Mouse (Mus musculus) yolk sac, embryonic 10.5 days (tissue): ENCODE data around the gene Adam30.
A peak's percentile ranks its signal among the peaks of the same experiment; 100 is the strongest.

Source experiments
- DNase-seq: peaks from one replicate; pipeline ENCODE4 v3.0.0-alpha.2; 2017; ENCODE audit warnings: low spot score

Gene Adam30

DNA sequence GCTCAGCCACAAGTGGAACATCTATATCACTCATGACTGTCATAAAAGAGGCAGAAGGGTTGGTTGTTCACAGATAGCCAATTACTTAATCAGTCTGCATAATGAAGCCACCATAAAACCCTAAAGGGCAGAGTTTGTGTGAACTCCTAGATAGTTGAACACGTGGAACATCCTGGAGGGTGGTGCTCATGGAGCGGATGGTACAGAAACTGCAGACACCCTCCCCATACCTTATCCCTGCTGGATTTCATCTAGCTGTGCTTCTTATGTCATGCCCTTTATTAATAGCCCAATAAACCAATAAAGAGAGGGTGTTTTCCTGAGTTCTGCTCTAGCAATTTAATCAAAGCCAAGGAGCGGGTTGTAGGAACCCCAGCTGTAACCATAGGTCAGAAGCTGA, 27.3 kb downstream of the Adam30 start:
- DNase-seq: no peak

- DNase-seq: peak; percentile 77
Measured at GRCm38 (mm10) chr3:98197711-98198532, 37.5 kb downstream of the Adam30 start.

DNA sequence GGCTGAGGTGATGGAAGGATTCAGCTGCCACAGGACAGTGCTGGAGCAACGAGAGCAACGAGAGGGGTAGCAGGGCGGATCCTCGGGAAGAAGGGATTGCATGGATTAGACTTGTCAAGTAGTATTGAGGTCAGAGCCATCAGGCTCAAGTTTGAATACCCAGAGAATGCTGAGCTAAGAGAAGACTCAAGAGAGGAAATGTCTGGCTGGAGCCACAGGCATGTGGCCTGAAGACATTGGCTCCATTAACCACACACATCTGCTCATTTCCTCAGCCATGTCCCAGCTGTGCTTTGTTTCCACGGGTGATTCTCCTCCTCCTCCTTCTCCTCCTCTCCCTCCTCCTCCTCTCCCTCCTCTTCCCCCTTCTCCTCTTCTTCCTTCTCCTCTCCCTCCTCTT, 39.3 kb downstream of the Adam30 start:
- DNase-seq: no peak

GRCm38 (mm10) chr3:98203282-98203681, 42.9 kb downstream of the Adam30 start:
- DNase-seq: peak; percentile 10

GRCm38 (mm10) chr3:98206977-98207376, 46.5 kb downstream of the Adam30 start:
- DNase-seq: no peak

GRCm38 (mm10) chr3:98209161-98209560, 48.7 kb downstream of the Adam30 start:
- DNase-seq: no peak

- no peak for DNase-seq
Measured at GRCm38 (mm10) chr3:98210860-98211259, 50.4 kb downstream of the Adam30 start.

DNA sequence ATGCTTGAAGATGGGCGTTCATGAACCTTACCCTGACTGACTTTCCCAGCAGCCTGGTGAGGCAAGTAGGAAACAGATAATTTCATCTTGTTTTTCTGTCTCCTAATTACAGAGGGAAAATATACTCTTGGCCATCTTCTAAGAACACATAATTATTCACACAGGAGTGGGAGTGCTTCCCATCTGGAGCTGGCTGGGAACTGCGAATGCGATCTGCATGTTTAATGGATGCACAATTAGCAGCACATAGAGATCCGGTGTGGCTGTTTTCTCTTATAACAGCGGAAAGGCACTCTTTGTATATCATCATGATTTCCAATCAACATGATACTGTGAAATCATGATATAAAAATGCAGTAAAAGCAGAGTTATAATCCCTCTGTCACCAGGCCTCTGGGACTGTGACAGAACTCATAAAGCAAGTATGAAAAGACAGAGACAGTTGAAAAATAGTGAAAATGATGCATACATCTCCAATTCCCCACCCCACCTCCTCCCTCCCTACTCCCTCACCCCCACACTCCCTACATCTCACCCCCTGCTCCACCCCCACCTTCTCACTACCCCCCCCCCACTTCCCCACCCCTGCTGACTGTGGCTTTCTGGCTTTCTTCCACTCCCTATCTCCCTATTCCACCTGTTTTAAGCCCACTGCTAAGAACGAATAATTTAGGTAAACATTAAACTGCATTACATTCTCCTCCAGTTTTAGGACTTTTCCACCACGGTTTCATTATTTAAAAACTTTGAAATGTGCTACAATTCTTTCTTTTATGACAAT, 51.1 kb downstream of the Adam30 start:
- DNase-seq: no peak
